Mouse (Mus musculus) right cerebral cortex, postnatal 14 days (tissue): ENCODE data around the gene Osbpl2.

ENCODE experiments used
- DNase-seq: peaks from one replicate; pipeline ENCODE4 v3.0.0; 2022

The Osbpl2 gene

GRCm38 (mm10) chr2:180105441-180106190, 13.5 kb upstream of the Osbpl2 start:
- peak; percentile 51 for DNase-seq

DNA sequence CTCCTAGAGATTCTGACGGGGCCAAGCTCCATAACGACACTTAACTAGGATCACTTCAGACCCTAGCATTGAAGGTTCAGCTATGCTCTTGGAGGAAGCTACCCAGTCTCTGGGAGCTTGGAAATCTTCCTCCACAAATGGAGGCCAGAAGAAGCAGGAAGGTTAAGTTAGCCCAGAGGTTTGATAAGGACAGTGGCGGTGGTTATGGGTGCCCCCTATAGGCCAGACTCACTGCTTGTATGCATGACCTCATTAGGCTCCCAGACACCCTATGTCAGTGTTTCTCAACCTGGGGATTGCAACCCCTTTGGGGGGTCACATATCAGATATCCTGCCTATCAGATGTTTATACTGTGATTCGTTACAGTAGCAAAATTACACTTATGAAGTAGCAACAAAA, 12.0 kb upstream of the Osbpl2 start:
- DNase-seq = peak; percentile 9

DNA sequence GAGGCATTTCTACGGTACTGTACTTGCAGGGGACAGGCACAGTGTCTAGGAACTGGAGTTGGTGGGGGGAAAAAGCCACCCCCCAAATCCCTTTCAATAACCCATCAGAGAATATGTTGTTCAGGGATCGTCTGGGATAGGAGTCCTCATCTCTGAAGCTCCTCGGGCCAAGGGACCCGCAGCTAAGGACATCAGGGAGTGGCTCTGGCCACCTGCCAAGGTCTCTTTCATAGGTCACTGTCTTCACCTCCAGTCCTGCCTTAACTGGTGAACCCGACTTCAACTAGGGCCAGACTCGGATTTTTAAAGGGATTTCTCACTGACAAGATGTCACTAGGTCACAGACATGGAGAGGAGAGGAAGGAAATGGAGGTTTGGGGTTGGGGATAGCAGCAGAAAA, 10.8 kb upstream of the Osbpl2 start:
- DNase-seq = no peak

GRCm38 (mm10) chr2:180113909-180114890, 4.9 kb upstream of the Osbpl2 start:
- peak; percentile 72 for DNase-seq

DNA sequence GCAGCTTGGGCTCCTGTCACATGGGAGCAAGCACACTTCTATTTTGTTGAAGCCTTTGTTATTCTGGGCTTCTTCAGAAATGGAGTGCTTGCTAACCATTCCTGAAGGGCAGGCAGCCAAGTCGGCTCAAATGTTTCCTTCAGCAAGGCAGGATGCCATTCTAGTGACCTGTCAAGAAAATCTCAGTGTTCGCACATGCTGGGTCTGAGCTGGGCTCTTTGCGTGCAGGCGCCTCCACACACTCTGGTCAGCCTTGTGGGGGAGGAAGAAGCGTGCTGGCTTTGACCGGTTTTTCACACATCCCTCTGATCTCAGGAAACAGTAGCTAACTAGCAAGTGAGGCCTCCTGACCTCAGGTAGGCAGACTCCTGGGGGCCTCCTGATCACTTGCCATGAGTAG, 3.8 kb upstream of the Osbpl2 start:
- DNase-seq = no peak

DNA sequence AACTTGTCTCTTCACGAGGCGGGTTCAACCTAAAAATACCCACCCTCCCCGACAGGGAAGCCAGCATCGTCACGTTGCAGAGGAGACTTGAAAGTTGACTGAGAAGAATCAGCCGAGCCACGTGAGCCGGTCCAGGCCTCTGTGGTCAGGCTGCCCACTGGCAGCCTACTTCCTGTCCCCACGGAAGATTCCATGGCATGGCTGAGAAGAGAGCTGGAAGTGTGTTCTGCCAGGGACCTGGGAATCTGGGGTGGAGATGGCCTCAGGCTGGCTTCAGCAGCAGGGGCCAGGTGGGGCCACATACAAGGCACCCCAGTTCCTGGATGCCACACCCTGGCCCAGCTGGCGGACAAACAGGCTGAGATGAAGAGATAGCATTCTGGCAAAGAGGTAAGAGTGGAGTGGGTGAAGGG, 3.0 kb upstream of the Osbpl2 start:
- DNase-seq = no peak

GRCm38 (mm10) chr2:180116741-180117484, 2.2 kb upstream of the Osbpl2 start:
- no peak for DNase-seq

DNA sequence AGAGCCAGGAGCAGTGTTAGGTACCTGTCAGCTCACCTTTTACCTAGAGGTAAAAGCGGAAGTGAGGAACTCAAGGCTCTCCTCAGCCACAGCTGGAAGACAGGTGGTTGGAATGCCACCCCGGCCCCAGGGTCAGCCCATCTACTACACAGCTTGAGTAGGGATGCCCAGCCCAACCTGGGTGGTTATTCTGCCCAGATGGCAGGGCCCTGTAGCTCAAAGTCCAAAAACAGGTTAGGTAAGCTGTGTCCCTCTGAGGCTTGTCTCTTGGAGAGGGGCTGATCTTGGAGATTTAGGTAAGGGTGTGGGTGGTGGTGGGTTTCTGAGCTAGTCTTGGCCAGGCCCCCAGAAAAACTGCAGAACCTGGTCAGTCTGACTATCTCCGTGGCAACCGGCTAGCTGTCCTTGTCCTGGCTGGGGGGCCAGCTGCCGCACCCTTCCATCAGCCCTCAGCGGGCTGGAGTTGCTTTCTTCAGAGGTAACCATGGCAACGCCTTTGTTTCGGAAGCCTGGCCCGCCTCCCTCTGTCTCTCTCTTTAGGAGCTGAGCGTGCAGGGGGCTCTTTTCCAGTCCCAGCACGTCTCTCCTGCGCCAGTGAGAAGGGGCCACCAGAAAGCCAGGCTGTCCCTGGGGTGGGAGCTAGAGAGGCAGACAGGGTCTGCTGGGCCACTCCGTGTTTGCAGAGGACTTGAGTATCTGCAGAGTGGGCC, 1.5 kb upstream of the Osbpl2 start:
- DNase-seq = no peak

DNA sequence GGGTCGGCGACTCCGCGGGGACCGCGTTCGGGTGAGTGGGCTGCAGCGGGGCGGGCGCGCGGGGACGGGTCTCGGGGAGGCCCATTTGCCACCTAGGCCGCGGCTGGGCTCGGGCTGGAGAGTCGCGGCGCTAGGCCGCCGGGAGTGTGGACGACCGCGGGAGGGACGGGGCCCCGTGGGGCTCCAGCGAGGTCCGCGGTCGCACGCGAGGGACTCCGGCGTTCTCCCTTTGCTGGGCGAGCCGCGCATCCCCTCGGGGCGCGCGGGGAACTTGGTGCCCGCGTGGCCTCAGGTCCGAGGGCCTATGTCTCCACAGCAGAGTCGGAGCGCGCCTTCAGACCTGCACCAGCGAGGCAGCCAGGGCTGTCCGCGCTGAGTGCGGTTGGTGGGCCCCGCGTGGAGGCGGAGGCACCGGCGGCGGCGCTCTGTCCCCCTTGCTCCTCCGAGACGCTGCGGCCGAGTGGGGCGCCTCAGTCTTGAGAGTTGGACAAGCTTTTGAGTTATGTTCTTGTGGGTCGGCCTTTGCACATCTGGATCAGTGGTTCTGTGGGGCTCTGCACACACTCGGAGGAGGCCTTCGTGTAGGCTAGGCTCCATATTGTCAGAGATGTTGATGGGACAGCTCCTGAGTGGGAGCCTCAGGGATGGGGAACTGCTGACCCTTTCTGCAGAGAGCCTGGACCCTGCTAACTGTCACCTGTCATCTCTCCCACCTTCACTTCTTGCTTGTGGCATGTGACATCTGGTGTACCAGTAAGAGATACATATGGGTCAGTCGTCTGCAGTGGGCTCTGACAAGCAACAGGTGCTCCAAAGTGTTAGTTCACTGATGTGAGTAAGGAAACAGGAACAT, 559 bp downstream of the Osbpl2 start:
- peak; percentile 4 for DNase-seq

DNA sequence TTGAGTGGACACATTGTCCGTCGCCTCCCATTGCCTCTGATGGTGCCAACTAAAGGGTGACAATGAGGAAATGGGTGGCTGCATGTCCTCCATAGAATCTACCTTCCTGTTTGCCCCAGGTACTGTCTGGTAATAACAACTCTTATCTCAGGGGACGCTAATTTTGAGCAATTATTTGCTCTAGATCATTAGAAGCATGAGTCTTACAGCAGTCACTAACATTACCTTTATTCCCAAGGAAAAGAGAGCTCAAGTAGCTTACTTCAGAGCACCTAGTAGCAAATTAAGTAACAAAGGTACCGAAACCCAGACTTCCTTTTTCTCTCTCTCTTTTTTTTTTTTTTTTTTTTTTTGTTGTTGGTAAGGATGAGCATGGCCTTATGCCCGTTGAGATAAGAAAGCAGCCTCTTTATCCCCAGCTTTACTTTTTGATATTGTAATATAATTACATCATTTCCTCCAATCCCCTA, 1.2 kb downstream of the Osbpl2 start:
- no peak for DNase-seq

DNA sequence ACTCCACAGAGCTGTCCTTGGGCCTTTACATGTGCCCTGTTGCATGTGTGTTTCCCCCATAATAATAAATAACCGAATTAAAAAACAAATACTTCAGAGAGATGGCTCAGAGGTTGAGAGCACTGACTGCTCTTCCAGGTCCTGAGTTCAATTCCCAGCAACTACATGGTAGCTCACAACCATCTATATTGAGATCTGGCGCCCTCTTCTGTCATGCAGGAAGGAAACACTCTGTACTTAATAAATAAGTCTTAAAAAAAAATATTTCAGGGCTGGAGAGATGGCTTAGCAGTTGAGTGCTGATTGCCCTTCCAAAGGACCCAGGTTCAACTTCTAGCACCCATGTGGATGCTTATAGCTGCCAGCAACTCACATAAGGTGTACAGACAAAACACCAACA, 5.1 kb downstream of the Osbpl2 start:
- no peak for DNase-seq

GRCm38 (mm10) chr2:180126195-180126594, 7.1 kb downstream of the Osbpl2 start:
- DNase-seq = no peak

DNA sequence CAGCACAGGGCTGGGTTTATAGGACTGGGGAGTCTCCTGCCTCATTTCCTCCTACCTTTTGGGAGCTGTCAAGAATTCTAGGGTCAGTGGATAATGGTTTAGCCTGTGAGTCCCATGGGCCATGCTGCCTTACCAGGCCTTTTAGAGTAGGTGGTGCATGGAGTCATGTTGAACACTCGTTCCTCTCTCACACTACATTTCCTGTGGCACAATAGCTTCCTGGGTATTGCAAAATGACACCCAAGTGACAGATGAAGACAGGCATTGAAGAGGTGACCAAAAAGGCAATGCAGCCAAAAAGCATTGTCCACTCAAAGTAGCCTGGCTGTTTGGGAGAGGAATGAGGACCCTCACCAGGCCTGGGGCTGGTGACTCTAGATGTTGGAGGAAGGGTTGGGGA, 8.6 kb downstream of the Osbpl2 start:
- DNase-seq = no peak

DNA sequence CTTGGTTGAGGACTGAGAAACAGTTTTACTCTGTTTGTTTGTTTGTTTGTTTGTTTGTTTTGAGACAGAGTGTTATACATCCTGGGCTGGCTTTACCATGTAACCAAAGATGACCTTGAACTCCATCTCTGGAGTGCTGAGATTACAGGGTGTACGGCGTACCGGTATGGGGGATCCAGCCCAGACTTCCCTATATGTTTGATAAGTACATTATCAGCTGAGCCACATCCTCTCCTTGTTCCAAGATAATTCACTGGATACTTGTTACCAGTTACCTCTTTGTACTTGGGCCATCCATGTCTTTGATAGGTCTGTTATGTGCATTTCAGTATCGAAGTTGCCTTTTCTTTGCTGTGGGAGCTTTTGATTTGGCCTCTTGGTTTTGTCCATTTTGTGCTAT, 14.1 kb downstream of the Osbpl2 start:
- DNase-seq = no peak

DNA sequence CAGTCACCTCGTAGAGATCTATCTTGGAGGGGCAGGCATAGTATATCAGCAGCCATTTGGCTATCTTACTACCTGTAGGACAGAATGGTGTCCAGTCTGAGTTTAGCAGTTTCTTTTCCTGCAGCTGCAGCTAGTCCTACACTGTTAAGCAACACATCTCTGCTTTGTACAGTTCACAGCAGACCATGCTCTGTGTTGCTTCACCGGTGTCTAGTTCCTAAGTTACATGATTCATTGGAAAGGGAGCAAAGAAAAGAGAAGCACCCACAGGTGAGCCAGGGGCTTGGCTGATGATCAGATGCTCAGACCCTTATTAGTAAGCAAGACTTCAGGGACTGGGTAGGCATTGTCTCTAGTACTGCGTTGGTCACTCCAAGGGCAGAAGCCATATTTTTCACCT, 14.8 kb downstream of the Osbpl2 start:
- no peak for DNase-seq

DNA sequence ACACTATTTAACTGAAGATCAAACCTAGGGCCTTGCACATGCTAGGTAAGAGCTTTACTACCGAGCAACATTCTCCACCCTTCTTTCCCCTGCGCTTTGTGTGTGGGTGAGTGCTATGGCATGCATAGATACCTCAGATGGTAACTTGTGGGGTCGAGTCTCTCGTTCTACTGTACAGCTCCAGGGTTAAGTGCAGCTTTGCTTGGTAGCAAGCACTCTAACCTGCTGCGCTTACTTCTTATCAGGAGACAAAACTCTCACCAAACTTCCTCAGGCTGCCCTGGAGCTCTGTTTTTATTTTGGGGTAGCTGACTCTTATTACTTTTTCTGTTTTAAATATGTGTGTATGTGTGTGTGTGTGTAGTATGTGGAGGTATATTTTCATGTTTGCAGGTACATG, 16.3 kb downstream of the Osbpl2 start:
- DNase-seq = no peak

- no peak for DNase-seq
Observed at GRCm38 (mm10) chr2:180146091-180146490, 27.0 kb downstream of the Osbpl2 start.

DNA sequence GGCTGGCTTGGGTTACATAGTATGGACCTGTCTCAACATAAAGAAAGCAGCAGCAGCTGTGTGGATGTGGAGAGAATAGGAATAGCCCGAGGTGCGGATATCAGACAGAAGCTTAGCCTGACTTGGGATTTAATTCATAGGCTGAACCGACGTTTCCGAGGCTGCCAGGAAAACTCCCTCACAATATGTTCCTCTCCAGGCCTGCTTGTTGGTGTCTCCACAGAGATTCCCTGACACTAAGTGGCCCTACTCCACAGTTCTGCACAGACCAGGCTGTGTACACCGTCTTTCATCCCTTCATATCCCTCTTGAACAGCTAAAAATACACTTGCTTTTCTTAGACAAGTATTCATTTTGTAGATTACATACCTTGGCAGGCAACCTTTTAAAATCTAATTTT, 28.3 kb downstream of the Osbpl2 start:
- DNase-seq = peak; percentile 16

DNA sequence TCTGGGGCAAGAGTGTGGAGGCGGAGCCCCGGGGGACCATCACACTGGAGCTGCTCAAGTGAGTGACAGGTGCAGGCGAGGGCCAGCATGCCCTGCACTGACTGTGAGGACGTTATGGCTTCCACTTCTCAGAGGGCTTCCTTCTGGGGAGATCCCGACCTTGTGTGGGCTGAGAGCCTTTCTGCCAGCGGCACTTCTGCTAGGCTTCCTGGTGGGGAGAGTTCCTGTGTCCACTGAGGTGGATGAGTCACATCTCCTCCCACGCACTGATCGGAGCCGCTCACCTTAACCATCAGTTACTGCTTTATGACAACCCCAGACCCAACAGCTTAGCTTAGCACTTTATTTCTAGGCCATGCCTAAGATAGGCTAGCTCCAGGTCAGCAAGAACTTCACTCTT, 29.4 kb downstream of the Osbpl2 start:
- DNase-seq = no peak

DNA sequence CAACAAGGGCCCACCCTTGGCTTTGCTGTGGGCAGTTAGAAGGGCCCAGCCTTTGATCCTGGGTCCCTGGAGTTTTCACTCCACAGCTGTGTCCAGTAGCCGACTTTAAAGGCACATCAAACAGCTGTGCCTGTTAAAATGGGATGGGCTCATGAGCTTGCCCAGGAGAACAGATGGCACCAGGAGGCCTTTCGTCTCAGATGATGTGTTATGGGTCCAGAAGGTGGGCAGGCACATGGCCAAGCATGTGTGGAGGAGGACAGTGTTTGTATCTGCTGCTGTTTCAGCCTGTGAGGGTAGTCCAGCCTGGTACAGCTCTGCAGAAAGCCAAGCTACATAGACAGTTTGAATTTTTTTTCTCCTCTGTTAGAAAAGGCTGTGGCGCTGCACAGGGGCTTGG, 35.7 kb downstream of the Osbpl2 start:
- DNase-seq = no peak

GRCm38 (mm10) chr2:180158627-180159026, 39.5 kb downstream of the Osbpl2 start:
- DNase-seq = no peak

- DNase-seq = no peak
Observed at GRCm38 (mm10) chr2:180165855-180166254, 46.7 kb downstream of the Osbpl2 start.
